Mouse (Mus musculus) thymus, postnatal 14 days (tissue): Measurements from ENCODE around the gene Adamts18.
"Not testable (repeated sequence)": the region's sequence is repeated elsewhere in the genome, so short reads cannot be mapped to it uniquely, and the experiment has no call there.

ENCODE experiments used
- DNase-seq: peaks from one replicate; pipeline ENCODE4 v3.0.0; 2021

The Adamts18 gene

GRCm38 (mm10) chr8:113837570-113837915, 11.0 kb downstream of the Adamts18 start:
- DNase-seq = no peak

- DNase-seq = no peak
Observed at GRCm38 (mm10) chr8:113836892-113837569, 11.5 kb downstream of the Adamts18 start.

GRCm38 (mm10) chr8:113833644-113834043, 14.9 kb downstream of the Adamts18 start:
- DNase-seq = no peak

GRCm38 (mm10) chr8:113827270-113827669, 21.3 kb downstream of the Adamts18 start:
- DNase-seq = no peak

GRCm38 (mm10) chr8:113820983-113821587, 27.5 kb downstream of the Adamts18 start:
- DNase-seq = no peak

GRCm38 (mm10) chr8:113813966-113814365, 34.6 kb downstream of the Adamts18 start:
- no peak for DNase-seq

GRCm38 (mm10) chr8:113811521-113811920, 37.0 kb downstream of the Adamts18 start:
- DNase-seq = no peak

GRCm38 (mm10) chr8:113809929-113810328, 38.6 kb downstream of the Adamts18 start:
- no peak for DNase-seq

- DNase-seq = no peak
Observed at GRCm38 (mm10) chr8:113803830-113804611, 44.5 kb downstream of the Adamts18 start.

- no peak for DNase-seq
Observed at GRCm38 (mm10) chr8:113801551-113801950, 47.0 kb downstream of the Adamts18 start.

GRCm38 (mm10) chr8:113800556-113800955, 48.0 kb downstream of the Adamts18 start:
- DNase-seq = not testable (repeated sequence)

- DNase-seq = no peak
Observed at GRCm38 (mm10) chr8:113799550-113799949, 49.0 kb downstream of the Adamts18 start.

- no peak for DNase-seq
Observed at GRCm38 (mm10) chr8:113791856-113792255, 56.7 kb downstream of the Adamts18 start.

GRCm38 (mm10) chr8:113791061-113791460, 57.5 kb downstream of the Adamts18 start:
- DNase-seq = no peak

GRCm38 (mm10) chr8:113783711-113784110, 64.8 kb downstream of the Adamts18 start:
- no peak for DNase-seq

- no peak for DNase-seq
Observed at GRCm38 (mm10) chr8:113781554-113781953, 67.0 kb downstream of the Adamts18 start.

GRCm38 (mm10) chr8:113775361-113775760, 73.2 kb downstream of the Adamts18 start:
- no peak for DNase-seq

GRCm38 (mm10) chr8:113768861-113769410, 79.6 kb downstream of the Adamts18 start:
- DNase-seq = no peak

GRCm38 (mm10) chr8:113765121-113765520, 83.4 kb downstream of the Adamts18 start:
- no peak for DNase-seq

- no peak for DNase-seq
Observed at GRCm38 (mm10) chr8:113763592-113764355, 84.8 kb downstream of the Adamts18 start.

GRCm38 (mm10) chr8:113762101-113762500, 86.4 kb downstream of the Adamts18 start:
- DNase-seq = no peak

- no peak for DNase-seq
Observed at GRCm38 (mm10) chr8:113755866-113756265, 92.7 kb downstream of the Adamts18 start.

- DNase-seq = no peak
Observed at GRCm38 (mm10) chr8:113753153-113753552, 95.4 kb downstream of the Adamts18 start.
